Mouse (Mus musculus): ENCODE results near the gene Adamts17. TPM values are rescaled to one million over a fixed set of nuclear protein-coding genes. Genes with fewer than 3 reads are reported as not detected.

The Adamts17 gene
- not detected in 2 replicates for polyA plus RNA-seq (2012; ENCODE audit: insufficient read depth, low replicate concordance)

GRCm38 (mm10) chr7:66839463-66840007, at the start of gene Adamts17:
Gene Adamts17, plus strand, starts transcription at chr7:66839735.
- peak within 1 kb of the TSS; percentile 91 for H3K4me3 ChIP-seq (replicated peaks)
- H3K27me3 ChIP-seq (replicated peaks), result peaks cover 79% of the 10 kb centered on the region
- no peaks in the 10 kb centered on the region for H3K9me3 ChIP-seq
- no peaks in the 10 kb centered on the region for H3K36me3 ChIP-seq (replicated peaks; ENCODE audit: low read length)
- TF ChIP-seq FLI1 (IDR thresholded peaks at IDR 0.05; ENCODE audit: low read length) (no peak), GATA1 (IDR thresholded peaks at IDR 0.05; ENCODE audit: borderline replicate concordance, low read length) (no peak)
- H3K4me1 ChIP-seq, result peaks cover 16% of the 10 kb centered on the region

- H3K4me1 ChIP-seq, result 0 out of 2 replicates have a peak, but pooled peaks cover 6% of the 10 kb centered on the region
- TF ChIP-seq GATA1 (IDR thresholded peaks at IDR 0.05; ENCODE audit: borderline replicate concordance, low read length), result no peak
- H3K9me3 ChIP-seq, result 0 out of 2 replicates have a peak, but pooled peaks cover 6% of the 10 kb centered on the region
- H3K27me3 ChIP-seq (replicated peaks), result no peaks in the 10 kb centered on the region
- no peaks in the 10 kb centered on the region for H3K36me3 ChIP-seq (replicated peaks; ENCODE audit: low read length)
- H3K4me3 ChIP-seq (replicated peaks), result no peak overlapping the region
These were observed 49.4 kb upstream of the Adamts17 start for GRCm38 (mm10) chr7:66789860-66790748.

GRCm38 (mm10) chr7:66791022-66791421, 48.5 kb upstream of the Adamts17 start:
- H3K4me3 ChIP-seq (replicated peaks), result no peak overlapping the region
- TF ChIP-seq GATA1 (IDR thresholded peaks at IDR 0.05; ENCODE audit: borderline replicate concordance, low read length), result no peak
- no peak for TF ChIP-seq FLI1 (IDR thresholded peaks at IDR 0.05; ENCODE audit: low read length)
- 0 out of 2 replicates have a peak, but pooled peaks cover 6% of the 10 kb centered on the region for H3K4me1 ChIP-seq
- H3K36me3 ChIP-seq (replicated peaks; ENCODE audit: low read length), result no peaks in the 10 kb centered on the region
- no peaks in the 10 kb centered on the region for H3K27me3 ChIP-seq (replicated peaks)
- H3K9me3 ChIP-seq, result 0 out of 2 replicates have a peak, but pooled peaks cover 6% of the 10 kb centered on the region

- Histone ChIP-seq H3K36me3 (replicated peaks; ENCODE audit: low read length) (no peaks in the 10 kb centered on the region), H3K4me3 (replicated peaks) (no peak overlapping the region), H3K4me1 (no peaks in the 10 kb centered on the region), H3K27me3 (replicated peaks) (peaks cover 4% of the 10 kb centered on the region), H3K9me3 (0 out of 2 replicates have a peak, but pooled peaks cover 6% of the 10 kb centered on the region)
- no peak for TF ChIP-seq GATA1 (IDR thresholded peaks at IDR 0.05; ENCODE audit: borderline replicate concordance, low read length)
- no peak for TF ChIP-seq FLI1 (IDR thresholded peaks at IDR 0.05; ENCODE audit: low read length)
These were observed 42.6 kb upstream of the Adamts17 start for GRCm38 (mm10) chr7:66796909-66797308.

- Histone ChIP-seq H3K27me3 (replicated peaks) (peaks cover 5% of the 10 kb centered on the region), H3K4me1 (no peaks in the 10 kb centered on the region), H3K9me3 (0 out of 2 replicates have a peak, but pooled peaks cover 6% of the 10 kb centered on the region), H3K4me3 (replicated peaks) (no peak overlapping the region), H3K36me3 (replicated peaks; ENCODE audit: low read length) (no peaks in the 10 kb centered on the region)
- TF ChIP-seq FLI1 (IDR thresholded peaks at IDR 0.05; ENCODE audit: low read length), result no peak
- TF ChIP-seq GATA1 (IDR thresholded peaks at IDR 0.05; ENCODE audit: borderline replicate concordance, low read length), result no peak
These were observed 42.2 kb upstream of the Adamts17 start for GRCm38 (mm10) chr7:66797345-66797744.

GRCm38 (mm10) chr7:66798826-66799225, 40.7 kb upstream of the Adamts17 start:
- no peak for TF ChIP-seq GATA1 (IDR thresholded peaks at IDR 0.05; ENCODE audit: borderline replicate concordance, low read length)
- no peak for TF ChIP-seq FLI1 (IDR thresholded peaks at IDR 0.05; ENCODE audit: low read length)
- 0 out of 2 replicates have a peak, but pooled peaks cover 6% of the 10 kb centered on the region for H3K9me3 ChIP-seq
- no peak overlapping the region for H3K4me3 ChIP-seq (replicated peaks)
- peaks cover 9% of the 10 kb centered on the region for H3K27me3 ChIP-seq (replicated peaks)
- H3K36me3 ChIP-seq (replicated peaks; ENCODE audit: low read length), result no peaks in the 10 kb centered on the region
- peaks cover 2% of the 10 kb centered on the region; the same call in 1 of the 2 replicates for H3K4me1 ChIP-seq

- Histone ChIP-seq H3K36me3 (replicated peaks; ENCODE audit: low read length) (no peaks in the 10 kb centered on the region), H3K9me3 (no peaks in the 10 kb centered on the region), H3K4me3 (replicated peaks) (no peak overlapping the region), H3K27me3 (replicated peaks) (peaks cover 18% of the 10 kb centered on the region), H3K4me1 (peaks cover 5% of the 10 kb centered on the region; the same call in 1 of the 2 replicates)
- TF ChIP-seq FLI1 (IDR thresholded peaks at IDR 0.05; ENCODE audit: low read length), result no peak
- TF ChIP-seq GATA1 (IDR thresholded peaks at IDR 0.05; ENCODE audit: borderline replicate concordance, low read length), result no peak
These were observed 38.8 kb upstream of the Adamts17 start for GRCm38 (mm10) chr7:66800784-66801183.

- Histone ChIP-seq H3K4me1 (peaks cover 5% of the 10 kb centered on the region; the same call in 1 of the 2 replicates), H3K4me3 (replicated peaks) (no peak overlapping the region), H3K36me3 (replicated peaks; ENCODE audit: low read length) (no peaks in the 10 kb centered on the region), H3K27me3 (replicated peaks) (peaks cover 18% of the 10 kb centered on the region), H3K9me3 (no peaks in the 10 kb centered on the region)
- TF ChIP-seq FLI1 (IDR thresholded peaks at IDR 0.05; ENCODE audit: low read length) (no peak), GATA1 (IDR thresholded peaks at IDR 0.05; ENCODE audit: borderline replicate concordance, low read length) (no peak)
These were observed 37.8 kb upstream of the Adamts17 start for GRCm38 (mm10) chr7:66801785-66802184.

GRCm38 (mm10) chr7:66803798-66804197, 35.7 kb upstream of the Adamts17 start:
- TF ChIP-seq GATA1 (IDR thresholded peaks at IDR 0.05; ENCODE audit: borderline replicate concordance, low read length) (no peak), FLI1 (IDR thresholded peaks at IDR 0.05; ENCODE audit: low read length) (no peak)
- no peak overlapping the region for H3K4me3 ChIP-seq (replicated peaks)
- H3K9me3 ChIP-seq, result no peaks in the 10 kb centered on the region
- peaks cover 5% of the 10 kb centered on the region; the same call in 1 of the 2 replicates for H3K4me1 ChIP-seq
- H3K27me3 ChIP-seq (replicated peaks), result peaks cover 18% of the 10 kb centered on the region
- no peaks in the 10 kb centered on the region for H3K36me3 ChIP-seq (replicated peaks; ENCODE audit: low read length)

All from megakaryocyte, embryonic 14.5 days (primary cell).